Mouse (Mus musculus): ENCODE data around the gene Dmrtc2. TPM values are rescaled to one million over a fixed set of nuclear protein-coding genes. Genes with fewer than 3 reads are reported as not detected.
"Not testable (repeated sequence)": the region's sequence is repeated elsewhere in the genome, so short reads cannot be mapped to it uniquely, and the experiment has no call there.

Dmrtc2 gene
- polyA plus RNA-seq (2016; fragmentation: Nextera tagmentation; extraction: Ambion mirVana): not detected in 2 replicates

DNA sequence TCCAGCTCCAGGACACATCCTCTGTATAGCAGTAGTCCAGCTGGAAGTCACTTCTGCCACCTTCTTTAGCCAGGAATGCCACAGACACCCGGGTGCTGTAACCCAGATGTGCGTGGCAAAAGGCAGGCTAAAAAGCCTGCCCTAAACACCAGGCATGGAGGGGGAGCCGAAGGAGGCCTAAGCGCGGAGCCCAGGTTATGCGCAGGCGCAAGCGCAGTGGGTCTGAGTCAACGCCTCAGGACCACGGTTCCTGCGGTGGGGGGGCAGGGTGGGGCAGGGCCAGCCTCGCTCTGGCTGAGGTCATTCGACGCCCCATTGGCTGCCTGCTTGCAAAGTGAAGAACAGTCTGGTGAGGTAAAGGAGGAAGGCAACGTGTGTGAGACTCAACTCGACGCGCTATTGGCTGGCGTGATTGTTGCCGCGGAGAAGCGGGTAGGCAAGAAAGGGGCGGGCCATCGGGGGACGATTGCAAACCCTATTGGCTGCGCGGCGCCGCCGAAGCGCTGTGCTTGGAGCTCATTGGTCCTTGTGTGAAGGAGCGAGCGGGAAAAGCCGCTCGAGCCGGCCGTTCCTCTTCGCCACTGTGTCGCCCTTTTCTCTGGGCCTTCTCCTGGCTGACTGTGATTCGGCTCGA is at the start of gene Dmrtc2, which contains the start of gene Lypd4:
TSS of gene Dmrtc2 (plus strand) at position 526 of the 634 bp plus-strand sequence.
TSS of gene Lypd4 (minus strand) at position 410 of the 634 bp plus-strand sequence.
- H3K9me3 ChIP-seq: peaks cover 12% of the 10 kb centered on the region
- peaks cover 16% of the 10 kb centered on the region for H3K4me1 ChIP-seq
- no peaks in the 10 kb centered on the region for H3K36me3 ChIP-seq (replicated peaks)
- H3K27me3 ChIP-seq (ENCODE audit: poor library complexity, severe bottlenecking): peaks cover 33% of the 10 kb centered on the region
- peak within 1 kb of the TSS; percentile 6; the same call in 1 of the 2 replicates for H3K4me3 ChIP-seq
- H3K27ac ChIP-seq: no peak within 1 kb of the TSS
- WGBS: 53% methylated on average over 41 of the region's 41 CpGs
- no peak for DNase-seq (ENCODE audit: extremely low spot score, low spot score)

DNA sequence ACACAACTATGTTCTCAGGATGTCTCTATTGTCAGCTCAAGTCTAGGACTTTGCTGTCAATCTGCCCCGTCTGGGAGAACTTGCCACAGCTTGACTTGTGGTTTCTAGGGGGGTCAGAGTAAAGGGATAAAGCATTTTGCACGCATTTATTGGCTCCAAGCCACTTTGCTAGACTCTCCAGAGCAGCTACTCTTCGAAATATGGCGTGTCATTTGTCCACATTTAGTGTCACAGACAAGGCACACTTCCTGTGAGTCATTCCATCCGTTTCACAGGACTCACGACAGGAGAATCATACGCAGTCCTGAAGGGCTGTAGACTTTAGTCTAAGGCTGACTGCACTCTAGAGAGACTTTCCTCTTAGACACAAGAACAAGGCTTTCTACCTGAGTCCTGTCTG is 45.4 kb upstream of the Dmrtc2 start:
- Histone ChIP-seq H3K9me3 (no peaks in the 10 kb centered on the region), H3K27ac (no peak overlapping the region), H3K27me3 (ENCODE audit: poor library complexity, severe bottlenecking) (no peaks in the 10 kb centered on the region), H3K36me3 (replicated peaks) (no peaks in the 10 kb centered on the region), H3K4me1 (no peaks in the 10 kb centered on the region), H3K4me3 (no peak overlapping the region)
- DNase-seq (ENCODE audit: extremely low spot score, low spot score): no peak
- 81% methylated on average over 7 of the region's 7 CpGs for WGBS

DNA sequence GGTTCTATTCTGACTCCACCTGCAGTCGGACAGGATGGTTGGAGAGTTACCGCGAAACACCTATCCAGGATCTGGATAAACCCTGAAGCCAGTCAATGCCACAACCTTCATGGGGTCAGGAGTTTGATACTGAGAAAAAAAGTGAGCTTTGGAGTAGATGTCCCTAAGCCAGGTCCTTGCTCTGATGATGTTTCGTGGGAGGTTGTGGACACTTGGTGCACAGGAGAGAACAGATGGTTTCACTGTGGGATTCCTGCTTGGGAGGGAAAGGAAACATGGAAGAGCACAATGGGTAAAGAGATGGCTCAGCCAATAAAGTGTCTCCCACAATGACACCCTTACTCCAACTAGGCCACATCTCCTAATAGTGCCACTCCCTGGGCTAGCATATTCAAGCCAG is 42.7 kb upstream of the Dmrtc2 start:
- Histone ChIP-seq H3K27ac (no peak overlapping the region), H3K9me3 (no peaks in the 10 kb centered on the region), H3K27me3 (ENCODE audit: poor library complexity, severe bottlenecking) (no peaks in the 10 kb centered on the region), H3K36me3 (replicated peaks) (no peaks in the 10 kb centered on the region), H3K4me3 (no peak overlapping the region), H3K4me1 (no peaks in the 10 kb centered on the region)
- DNase-seq (ENCODE audit: extremely low spot score, low spot score): no peak
- WGBS: 94% methylated on average over 4 of the region's 4 CpGs

GRCm38 (mm10) chr7:24838732-24839409 is 31.0 kb upstream of the Dmrtc2 start:
- H3K36me3 ChIP-seq (replicated peaks); H3K4me3 ChIP-seq; H3K9me3 ChIP-seq; H3K27ac ChIP-seq; H3K27me3 ChIP-seq (ENCODE audit: poor library complexity, severe bottlenecking); DNase-seq (ENCODE audit: extremely low spot score, low spot score): not testable (repeated sequence)
- peaks cover 18% of the 10 kb centered on the region for H3K4me1 ChIP-seq
- 70% methylated on average over 13 of the region's 13 CpGs for WGBS

- Histone ChIP-seq H3K27ac (no peak overlapping the region), H3K4me3 (no peak overlapping the region), H3K27me3 (ENCODE audit: poor library complexity, severe bottlenecking) (no peaks in the 10 kb centered on the region), H3K36me3 (replicated peaks) (no peaks in the 10 kb centered on the region), H3K9me3 (no peaks in the 10 kb centered on the region), H3K4me1 (peaks cover 18% of the 10 kb centered on the region)
- DNase-seq (ENCODE audit: extremely low spot score, low spot score): no peak
- WGBS: 83% methylated on average over 8 of the region's 8 CpGs
Observed at GRCm38 (mm10) chr7:24839410-24839808, 30.4 kb upstream of the Dmrtc2 start.

DNA sequence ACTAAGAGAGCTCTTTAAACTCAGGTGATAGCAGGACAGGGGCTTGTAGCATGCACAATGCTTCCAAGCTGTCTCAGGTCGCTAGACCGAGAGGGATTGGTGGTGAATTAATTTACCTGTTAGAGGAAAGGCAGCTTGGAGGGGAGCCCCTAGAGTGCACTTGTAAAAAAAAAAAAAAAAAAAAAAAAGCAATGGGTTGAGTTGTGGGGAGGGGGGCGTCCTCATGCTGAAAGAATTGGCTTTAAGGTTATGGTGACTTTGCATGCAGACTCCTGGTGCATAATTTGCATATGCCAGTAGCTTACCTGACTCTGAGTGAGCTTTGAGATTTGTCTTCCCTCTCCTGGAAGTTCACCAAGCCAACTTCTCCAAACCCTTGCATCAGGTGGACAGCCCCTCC is 29.5 kb upstream of the Dmrtc2 start:
- Histone ChIP-seq H3K4me1 (peaks cover 18% of the 10 kb centered on the region), H3K4me3 (no peak overlapping the region), H3K36me3 (replicated peaks) (no peaks in the 10 kb centered on the region), H3K27ac (no peak overlapping the region), H3K9me3 (no peaks in the 10 kb centered on the region), H3K27me3 (ENCODE audit: poor library complexity, severe bottlenecking) (no peaks in the 10 kb centered on the region)
- DNase-seq (ENCODE audit: extremely low spot score, low spot score): no peak
- WGBS: 62% methylated on average over 3 of the region's 3 CpGs

DNA sequence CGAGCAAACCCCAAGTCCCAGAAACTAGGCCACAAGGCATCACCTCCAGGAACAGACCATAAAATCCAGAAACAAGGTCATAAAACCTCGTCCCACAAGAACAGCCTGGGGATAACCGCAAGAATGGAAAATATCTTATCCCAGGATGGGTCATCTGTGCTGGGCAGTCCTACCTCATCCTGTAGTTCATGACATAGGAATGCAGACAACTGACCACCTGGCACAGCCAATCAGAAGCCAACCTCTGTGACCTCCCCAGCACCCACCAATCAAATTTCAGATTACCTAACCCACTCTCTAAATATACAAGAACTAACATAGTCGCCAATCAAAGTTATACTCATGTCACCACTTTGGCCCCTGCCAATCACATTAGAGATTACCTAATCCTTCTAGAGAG is 28.8 kb upstream of the Dmrtc2 start:
- Histone ChIP-seq H3K4me1 (peaks cover 21% of the 10 kb centered on the region), H3K4me3 (no peak overlapping the region), H3K27ac (no peak overlapping the region), H3K27me3 (ENCODE audit: poor library complexity, severe bottlenecking) (no peaks in the 10 kb centered on the region), H3K9me3 (no peaks in the 10 kb centered on the region), H3K36me3 (replicated peaks) (no peaks in the 10 kb centered on the region)
- DNase-seq (ENCODE audit: extremely low spot score, low spot score): no peak
- WGBS: 75% methylated on average over 4 of the region's 4 CpGs

DNA sequence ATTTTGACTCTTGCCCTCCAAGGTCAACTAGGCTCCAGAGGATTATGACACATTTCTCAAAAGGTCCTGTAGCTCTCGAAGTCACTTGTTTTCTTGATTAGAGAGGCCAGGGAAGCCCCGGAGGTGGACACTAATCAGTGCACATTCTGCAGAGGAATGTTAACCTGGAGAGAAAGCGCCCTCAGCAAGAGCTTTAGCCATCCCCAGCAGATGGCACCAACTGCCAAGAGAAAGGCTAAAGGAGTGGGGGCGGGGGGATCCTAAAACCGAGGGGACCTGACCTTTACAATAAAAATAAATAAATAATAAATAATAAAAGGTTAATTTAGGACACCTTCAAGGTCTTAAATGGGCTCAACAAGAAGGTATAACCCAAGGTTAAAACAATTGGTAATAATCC is 25.7 kb upstream of the Dmrtc2 start:
- H3K27me3 ChIP-seq (ENCODE audit: poor library complexity, severe bottlenecking): no peaks in the 10 kb centered on the region
- H3K4me1 ChIP-seq: peaks cover 21% of the 10 kb centered on the region
- H3K36me3 ChIP-seq (replicated peaks): no peaks in the 10 kb centered on the region
- no peak overlapping the region for H3K4me3 ChIP-seq
- 41% methylated on average over 5 of the region's 5 CpGs for WGBS
- no peaks in the 10 kb centered on the region for H3K9me3 ChIP-seq
- no peak overlapping the region for H3K27ac ChIP-seq
- DNase-seq (ENCODE audit: extremely low spot score, low spot score): no peak

GRCm38 (mm10) chr7:24845181-24845580 is 24.7 kb upstream of the Dmrtc2 start:
- H3K9me3 ChIP-seq: no peaks in the 10 kb centered on the region
- 88% methylated on average over 9 of the region's 9 CpGs for WGBS

DNA sequence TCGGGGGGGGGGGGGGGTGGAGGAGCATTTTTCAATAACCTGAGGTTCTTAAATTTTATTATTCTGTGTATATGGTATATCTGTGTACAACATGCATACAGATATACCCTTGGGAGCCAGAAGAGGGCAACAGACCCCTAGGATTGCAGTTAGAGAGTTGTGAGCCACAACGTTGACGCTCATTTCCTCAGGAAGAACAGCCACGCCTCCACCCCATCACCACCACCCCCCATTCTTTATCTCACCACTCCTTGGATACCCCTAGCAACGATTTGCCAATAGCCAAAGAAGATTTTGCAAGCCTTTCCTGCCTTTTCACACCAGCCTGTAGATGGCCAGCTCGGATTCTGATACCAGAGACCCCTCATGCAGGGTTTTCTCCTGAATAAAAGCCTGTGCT is 24.1 kb upstream of the Dmrtc2 start:
- Histone ChIP-seq H3K4me1 (peaks cover 17% of the 10 kb centered on the region), H3K9me3 (no peaks in the 10 kb centered on the region), H3K27me3 (ENCODE audit: poor library complexity, severe bottlenecking) (no peaks in the 10 kb centered on the region), H3K27ac (0 out of 2 replicates have a peak overlapping the region, but pooled peaks have one; percentile 4), H3K4me3 (no peak overlapping the region), H3K36me3 (replicated peaks) (no peaks in the 10 kb centered on the region)
- 4% methylated on average over 6 of the region's 6 CpGs for WGBS
- peak; percentile 52 for DNase-seq (ENCODE audit: extremely low spot score, low spot score)

More at GRCm38 (mm10) chr7:24845181-24845580, 24.7 kb upstream of the Dmrtc2 start:
- peaks cover 19% of the 10 kb centered on the region for H3K4me1 ChIP-seq
- no peaks in the 10 kb centered on the region for H3K36me3 ChIP-seq (replicated peaks)
- no peak overlapping the region for H3K4me3 ChIP-seq
- no peak for DNase-seq (ENCODE audit: extremely low spot score, low spot score)
- no peak overlapping the region for H3K27ac ChIP-seq
- H3K27me3 ChIP-seq (ENCODE audit: poor library complexity, severe bottlenecking): no peaks in the 10 kb centered on the region

GRCm38 (mm10) chr7:24846576-24846975 is 23.3 kb upstream of the Dmrtc2 start:
- H3K4me3 ChIP-seq; H3K9me3 ChIP-seq; DNase-seq (ENCODE audit: extremely low spot score, low spot score); H3K36me3 ChIP-seq (replicated peaks); H3K27me3 ChIP-seq (ENCODE audit: poor library complexity, severe bottlenecking): not testable (repeated sequence)
- WGBS: 46% methylated on average over 2 of the region's 2 CpGs
- Histone ChIP-seq H3K4me1 (peaks cover 19% of the 10 kb centered on the region), H3K27ac (peak overlapping the region; percentile 4; the same call in 1 of the 2 replicates)

GRCm38 (mm10) chr7:24850162-24850561 is 19.7 kb upstream of the Dmrtc2 start:
- H3K27me3 ChIP-seq (ENCODE audit: poor library complexity, severe bottlenecking): no peaks in the 10 kb centered on the region
- no peak overlapping the region for H3K27ac ChIP-seq
- WGBS: 34% methylated on average over 5 of the region's 5 CpGs
- DNase-seq (ENCODE audit: extremely low spot score, low spot score): no peak
- H3K36me3 ChIP-seq (replicated peaks): no peaks in the 10 kb centered on the region
- H3K9me3 ChIP-seq: no peaks in the 10 kb centered on the region
- H3K4me3 ChIP-seq: no peak overlapping the region
- peaks cover 30% of the 10 kb centered on the region for H3K4me1 ChIP-seq

GRCm38 (mm10) chr7:24850899-24851303 is 19.0 kb upstream of the Dmrtc2 start:
- Histone ChIP-seq H3K4me3 (no peak overlapping the region), H3K27me3 (ENCODE audit: poor library complexity, severe bottlenecking) (no peaks in the 10 kb centered on the region), H3K9me3 (no peaks in the 10 kb centered on the region), H3K4me1 (peaks cover 28% of the 10 kb centered on the region), H3K36me3 (replicated peaks) (no peaks in the 10 kb centered on the region), H3K27ac (0 out of 2 replicates have a peak overlapping the region, but pooled peaks have one; percentile 52)
- WGBS: 42% methylated on average over 6 of the region's 6 CpGs
- DNase-seq (ENCODE audit: extremely low spot score, low spot score): no peak

Measured in forebrain, embryonic 10.5 days (tissue).